Mouse (Mus musculus) embryonic fibroblast, embryonic 13.5 days (primary cell): ENCODE measurements at regions not wholly inside any gene's neighbourhood (a gene's known extent, or its start where the extent isn't known, plus 50 kb on each side); places are given as distances from the start of the nearest gene placed in this dataset.
"Not testable (repeated sequence)": the region's sequence is repeated elsewhere in the genome, so short reads cannot be mapped to it uniquely, and the experiment has no call there.

Experiments used
- H3K27ac ChIP-seq: 2 replicates; pipeline ENCODE4 v1.5.1; 2012; ENCODE audit warnings: low read length, control low read depth, inconsistent platforms; ENCODE audit not compliant: insufficient read depth
- H3K4me1 ChIP-seq: 2 replicates; pipeline ENCODE4 v1.6.1; 2011; ENCODE audit warnings: low read length; ENCODE audit not compliant: control insufficient read depth, insufficient read depth
- H3K4me3 ChIP-seq: 2 replicates; pipeline ENCODE4 v1.5.1; 2011; ENCODE audit warnings: mild to moderate bottlenecking, control low read depth, low read length; ENCODE audit not compliant: insufficient read depth
- CTCF ChIP-seq: IDR thresholded peaks from 2 replicates; pipeline ENCODE4 v1.5.1; 2011; ENCODE audit warnings: mild to moderate bottlenecking, control low read depth, low read length, moderate library complexity, borderline replicate concordance; ENCODE audit not compliant: insufficient read depth
- POLR2A ChIP-seq: IDR thresholded peaks from 2 replicates; pipeline ENCODE4 v1.6.1; 2011; ENCODE audit warnings: low read depth, mild to moderate bottlenecking, control low read depth, low read length, moderate library complexity

- Histone ChIP-seq H3K4me1 (no peaks in the 10 kb centered on the region), H3K27ac (no peak overlapping the region), H3K4me3 (no peak overlapping the region)
- TF ChIP-seq CTCF (no peak), POLR2A (no peak)
Measured at GRCm38 (mm10) chr15:90291848-90292247, 67.7 kb downstream of the Alg10b start.

DNA sequence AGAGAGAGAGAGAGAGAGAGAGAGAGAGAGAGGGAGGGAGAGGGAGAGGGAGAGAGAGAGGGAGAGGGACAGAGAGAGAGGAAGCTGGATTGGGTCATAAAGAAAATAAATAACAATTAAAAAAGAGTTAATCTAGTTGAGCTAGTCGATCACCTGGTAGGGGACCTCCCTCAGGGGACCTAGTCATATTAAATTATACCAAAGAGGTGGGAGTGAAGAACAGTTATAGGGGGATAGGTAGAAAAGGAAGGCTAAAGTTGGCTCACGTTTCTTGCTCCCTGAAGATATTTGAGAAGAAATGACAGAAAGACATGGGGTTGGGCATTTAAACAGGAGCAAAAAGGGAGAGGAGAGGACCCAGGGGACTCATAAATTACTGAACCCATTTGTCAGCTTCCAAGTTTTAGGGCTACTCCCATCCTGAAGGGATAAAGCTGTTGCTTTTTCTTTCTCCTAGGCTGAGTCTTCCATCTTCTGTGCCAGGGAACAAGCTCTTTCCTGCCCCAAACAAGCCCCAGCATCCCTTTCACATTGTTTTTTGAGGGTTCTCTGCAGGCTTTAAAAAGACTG is 70.3 kb downstream of the Alg10b start:
- no peak overlapping the region for H3K27ac ChIP-seq
- no peak overlapping the region for H3K4me3 ChIP-seq
- no peaks in the 10 kb centered on the region for H3K4me1 ChIP-seq
- no peak for TF ChIP-seq CTCF
- no peak for TF ChIP-seq POLR2A

GRCm38 (mm10) chr15:90298566-90298965 is 74.5 kb downstream of the Alg10b start:
- no peak overlapping the region for H3K4me3 ChIP-seq
- no peak for TF ChIP-seq POLR2A
- TF ChIP-seq CTCF = no peak
- no peak overlapping the region for H3K27ac ChIP-seq

DNA sequence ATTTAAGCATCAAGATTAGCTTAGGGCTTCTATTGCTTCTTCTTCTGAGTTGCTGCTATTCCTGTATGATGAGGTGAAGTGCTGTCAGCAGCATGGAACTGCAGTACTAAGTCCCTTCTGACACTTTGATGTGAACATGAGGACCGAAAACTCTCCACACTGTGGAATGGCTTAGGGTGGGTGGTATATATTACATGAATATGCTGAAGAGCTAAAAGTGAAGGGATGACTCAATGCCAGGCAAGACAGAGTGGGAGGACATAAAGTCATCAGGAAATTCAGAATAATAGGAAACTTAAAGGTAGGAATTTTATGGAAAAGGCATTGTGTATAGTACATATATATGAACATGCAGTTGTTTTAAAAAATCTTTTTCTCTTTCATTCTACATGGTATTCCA is 79.3 kb downstream of the Alg10b start:
- TF ChIP-seq CTCF = no peak
- no peak for TF ChIP-seq POLR2A
- no peak overlapping the region for H3K27ac ChIP-seq
- H3K4me3 ChIP-seq = no peak overlapping the region
- H3K4me1 ChIP-seq = no peaks in the 10 kb centered on the region

More at GRCm38 (mm10) chr15:90298566-90298965, 74.5 kb downstream of the Alg10b start:
- no peaks in the 10 kb centered on the region for H3K4me1 ChIP-seq

- Histone ChIP-seq H3K27ac (no peak overlapping the region), H3K4me3 (no peak overlapping the region), H3K4me1 (no peaks in the 10 kb centered on the region)
- TF ChIP-seq CTCF = no peak
- TF ChIP-seq POLR2A = no peak
Measured at GRCm38 (mm10) chr15:90305051-90305450, 80.9 kb downstream of the Alg10b start.

DNA sequence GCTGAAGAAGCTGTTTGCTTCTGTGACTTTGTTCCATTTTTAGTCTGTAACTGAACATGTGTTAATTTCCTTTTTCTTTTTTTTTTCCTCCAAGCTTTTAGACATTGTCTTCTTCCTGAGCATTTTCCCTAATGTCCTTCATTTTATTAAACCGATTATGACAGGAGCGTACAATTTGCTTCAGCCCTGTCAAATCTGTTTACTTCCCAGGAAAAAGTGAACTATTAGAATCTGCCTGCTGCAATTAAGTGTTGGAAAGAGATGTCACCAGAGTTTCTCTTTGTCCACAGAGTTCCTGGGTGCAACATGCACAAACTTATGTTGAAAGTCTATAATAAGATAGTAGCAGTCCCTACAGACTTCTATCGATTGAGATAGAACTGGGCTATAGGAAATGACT is 82.8 kb downstream of the Alg10b start:
- H3K27ac ChIP-seq = no peak overlapping the region
- TF ChIP-seq CTCF (no peak), POLR2A (no peak)
- H3K4me3 ChIP-seq = no peak overlapping the region
- no peaks in the 10 kb centered on the region for H3K4me1 ChIP-seq

DNA sequence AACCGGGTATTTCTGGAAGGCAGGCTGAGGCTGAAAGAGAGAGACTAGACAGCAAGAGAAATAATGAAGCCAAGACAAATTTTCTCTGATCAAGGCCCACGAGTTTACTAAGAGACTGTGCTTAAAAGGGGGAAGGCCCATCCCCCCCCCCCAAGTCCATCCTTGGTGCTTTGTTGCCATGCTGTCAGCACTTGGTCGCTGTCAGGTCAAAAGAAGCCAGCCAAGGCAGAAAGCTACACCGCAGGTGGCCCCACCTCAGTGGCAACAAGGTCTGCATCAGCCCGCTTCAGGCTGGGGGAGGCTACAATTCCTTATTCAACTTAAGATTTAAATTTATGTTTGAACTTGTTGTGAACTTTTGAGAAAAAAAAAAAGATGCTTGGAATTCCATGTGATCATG is 84.3 kb downstream of the Alg10b start:
- H3K4me3 ChIP-seq, H3K4me1 ChIP-seq, H3K27ac ChIP-seq: not testable (repeated sequence)

GRCm38 (mm10) chr15:90308869-90309268 is 84.8 kb downstream of the Alg10b start:
- Histone ChIP-seq H3K4me1 (no peaks in the 10 kb centered on the region), H3K27ac (no peak overlapping the region), H3K4me3 (no peak overlapping the region)
- no peak for TF ChIP-seq POLR2A
- no peak for TF ChIP-seq CTCF

GRCm38 (mm10) chr15:90309664-90310063 is 85.6 kb downstream of the Alg10b start:
- Histone ChIP-seq H3K27ac (no peak overlapping the region), H3K4me3 (no peak overlapping the region), H3K4me1 (no peaks in the 10 kb centered on the region)
- no peak for TF ChIP-seq CTCF
- no peak for TF ChIP-seq POLR2A

DNA sequence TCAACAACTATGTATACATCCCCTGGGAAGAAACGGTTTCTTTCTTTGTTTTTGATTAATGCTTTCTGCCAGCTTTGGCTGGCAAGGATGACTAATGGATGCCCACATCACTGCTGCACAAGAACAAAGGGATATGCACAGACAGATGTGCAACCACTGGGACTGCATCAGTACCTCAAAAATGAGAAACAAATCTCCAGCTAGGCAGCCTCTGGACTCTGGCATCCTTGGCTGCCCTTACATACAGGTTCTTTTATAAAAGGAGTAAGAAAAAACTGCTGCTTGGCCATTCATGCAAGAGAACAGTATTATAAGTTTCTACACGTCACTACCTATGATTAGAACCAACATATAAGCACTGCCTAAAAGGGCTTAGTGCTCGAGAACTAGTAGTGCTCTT is 97.7 kb downstream of the Alg10b start:
- no peak overlapping the region for H3K27ac ChIP-seq
- no peaks in the 10 kb centered on the region for H3K4me1 ChIP-seq
- no peak overlapping the region for H3K4me3 ChIP-seq
- TF ChIP-seq CTCF (no peak), POLR2A (no peak)

- TF ChIP-seq POLR2A (no peak), CTCF (no peak)
- Histone ChIP-seq H3K4me1 (no peaks in the 10 kb centered on the region), H3K27ac (no peak overlapping the region), H3K4me3 (no peak overlapping the region)
Measured at GRCm38 (mm10) chr15:90333275-90333674, 109.2 kb downstream of the Alg10b start.
